Mouse (Mus musculus) gastrocnemius, adult 18-20 months (tissue): ENCODE data around the gene Akap10. TPM values are rescaled to one million over a fixed set of nuclear protein-coding genes. Genes with fewer than 3 reads are reported as not detected.
"Not testable (repeated sequence)": the region's sequence is repeated elsewhere in the genome, so short reads cannot be mapped to it uniquely, and the experiment has no call there.

Source experiments
- DNase-seq: peaks from one replicate; pipeline ENCODE4 v3.0.0; 2021; ENCODE audit warnings: low spot score
- long read RNA-seq, 2 experiments: library from polyadenylated mRNA; stranded (forward); transcript quantifications; one replicate each; pipeline ENCODE4 v2.0.0; 2021
- total RNA-seq, 2 experiments: library from RNA; stranded (reverse); gene quantifications; 2 replicates each; pipeline ENCODE4 v1.2.3; 2021

Gene Akap10
- total RNA-seq, result 1 to 10 TPM; 7.6 to 9.0 TPM
- long read RNA-seq, experiment 1, transcript Akap10-202 (15 exons, 3,874 nt), result major isoform, 8 of 14 reads
- long read RNA-seq, experiment 1, partial matches to known transcripts, result 3 of 14 reads
- long read RNA-seq, experiment 1, other reads (novel, unspliced or antisense), result 3 of 14 reads
- long read RNA-seq, experiment 2, transcript Akap10-202 (15 exons, 3,874 nt), result major isoform, 5 of 5 reads
- long read RNA-seq, experiment 2, partial matches to known transcripts, result 0 of 5 reads
- long read RNA-seq, experiment 2, other reads (novel, unspliced or antisense), result 0 of 5 reads

- DNase-seq, result peak; percentile 91
Measured at GRCm38 (mm10) chr11:61930098-61930517, at the start of gene Akap10. Gene Akap10, minus strand, starts transcription at chr11:61930252.

GRCm38 (mm10) chr11:61975783-61976182 is 45.7 kb upstream of the Akap10 start:
- no peak for DNase-seq

- DNase-seq, result no peak
Measured at GRCm38 (mm10) chr11:61974106-61974707, 44.2 kb upstream of the Akap10 start.

GRCm38 (mm10) chr11:61971441-61972221 is 41.6 kb upstream of the Akap10 start:
- no peak for DNase-seq

- no peak for DNase-seq
Measured at GRCm38 (mm10) chr11:61970901-61971300, 40.8 kb upstream of the Akap10 start.

- no peak for DNase-seq
Measured at GRCm38 (mm10) chr11:61968875-61969274, 38.8 kb upstream of the Akap10 start.

- no peak for DNase-seq
Measured at GRCm38 (mm10) chr11:61967034-61967433, 37.0 kb upstream of the Akap10 start.

- no peak for DNase-seq
Measured at GRCm38 (mm10) chr11:61964611-61965010, 34.6 kb upstream of the Akap10 start.

GRCm38 (mm10) chr11:61963193-61963592 is 33.1 kb upstream of the Akap10 start:
- DNase-seq, result no peak

- DNase-seq, result no peak
Measured at GRCm38 (mm10) chr11:61962684-61963083, 32.6 kb upstream of the Akap10 start.

GRCm38 (mm10) chr11:61960096-61960495 is 30.0 kb upstream of the Akap10 start:
- DNase-seq, result no peak

GRCm38 (mm10) chr11:61958706-61959105 is 28.7 kb upstream of the Akap10 start:
- not testable (repeated sequence) for DNase-seq

- no peak for DNase-seq
Measured at GRCm38 (mm10) chr11:61957296-61957813, 27.3 kb upstream of the Akap10 start.

GRCm38 (mm10) chr11:61956572-61957295 is 26.7 kb upstream of the Akap10 start, which contains the start of gene Specc1:
Gene Specc1, plus strand, starts transcription at chr11:61956763.
- DNase-seq, result peak; percentile 91

- no peak for DNase-seq
Measured at GRCm38 (mm10) chr11:61955951-61956350, 25.9 kb upstream of the Akap10 start.

- no peak for DNase-seq
Measured at GRCm38 (mm10) chr11:61955136-61955535, 25.1 kb upstream of the Akap10 start.

- DNase-seq, result peak; percentile 69
Measured at GRCm38 (mm10) chr11:61950632-61951031, 20.6 kb upstream of the Akap10 start.

GRCm38 (mm10) chr11:61949315-61949714 is 19.3 kb upstream of the Akap10 start:
- DNase-seq, result peak; percentile 36

- no peak for DNase-seq
Measured at GRCm38 (mm10) chr11:61946608-61947007, 16.6 kb upstream of the Akap10 start.

- no peak for DNase-seq
Measured at GRCm38 (mm10) chr11:61944417-61944816, 14.4 kb upstream of the Akap10 start.

GRCm38 (mm10) chr11:61942903-61943302 is 12.9 kb upstream of the Akap10 start:
- DNase-seq, result no peak
